Mouse (Mus musculus): ENCODE results near the gene Ptk6.
A peak's percentile ranks its signal among the peaks of the same experiment; 100 is the strongest.

The Ptk6 gene

DNA sequence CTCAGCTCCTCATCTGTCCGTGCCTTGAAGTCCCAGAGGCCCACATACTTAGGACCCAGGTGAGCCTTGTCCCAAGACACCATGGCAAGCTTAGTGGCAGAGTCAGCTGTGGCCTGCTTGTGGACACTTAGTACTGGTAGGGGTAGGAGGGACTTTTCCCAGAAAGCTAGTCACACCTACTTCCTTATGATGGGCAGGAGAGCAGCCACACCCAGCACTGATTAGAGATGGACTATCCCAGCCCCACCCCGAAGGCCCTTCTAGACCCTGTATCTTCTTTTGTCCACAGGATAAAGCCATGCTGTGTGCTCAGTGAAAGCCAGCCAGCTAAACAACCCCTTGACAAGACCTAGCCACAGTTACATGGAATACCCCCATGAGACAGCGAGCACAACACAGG lies at the start of gene Ptk6:
Ptk6 (minus strand) TSS at position 368 of the 400 bp plus-strand sequence.
- DNase-seq (ENCODE audit: low read depth), result no peak

DNA sequence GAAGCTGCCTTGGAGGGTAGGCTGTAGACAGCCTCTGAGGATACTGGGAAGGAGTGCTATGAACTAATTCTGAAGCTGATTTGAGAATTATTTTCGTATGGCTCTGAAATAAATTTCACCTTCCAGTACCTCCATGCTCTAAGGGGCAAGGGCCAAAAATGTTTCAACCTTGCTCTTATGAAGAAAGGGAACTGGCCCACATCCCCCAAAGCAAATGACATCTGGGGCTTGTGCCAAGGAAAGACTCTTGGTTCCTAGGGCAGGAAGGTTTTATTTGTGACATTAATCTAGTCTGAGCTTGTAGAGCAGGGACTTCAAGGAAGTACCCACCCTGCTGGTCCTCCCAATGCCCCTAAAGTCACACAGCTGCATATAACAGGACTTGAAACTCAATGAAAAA lies 49.3 kb upstream of the Ptk6 start:
- no peak for DNase-seq (ENCODE audit: low read depth)

DNA sequence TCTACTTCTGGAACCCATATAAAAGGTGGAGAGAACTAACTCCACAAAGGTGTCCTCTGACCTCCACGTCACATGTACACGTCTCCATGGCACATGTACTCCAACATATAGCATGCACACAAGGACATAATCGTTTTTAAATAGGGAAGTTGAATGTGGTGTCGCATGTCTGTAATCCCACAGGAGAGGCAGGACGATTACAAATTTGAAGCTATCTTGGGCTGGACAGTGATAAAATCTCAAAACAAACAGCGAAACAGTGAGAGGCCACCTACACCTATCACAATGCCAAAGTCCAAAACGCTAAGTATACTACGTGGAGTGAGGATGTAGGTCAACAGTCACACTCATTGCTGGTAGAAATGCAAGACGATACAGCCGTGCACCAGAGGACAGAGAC lies 46.6 kb upstream of the Ptk6 start:
- DNase-seq (ENCODE audit: low read depth), result no peak

DNA sequence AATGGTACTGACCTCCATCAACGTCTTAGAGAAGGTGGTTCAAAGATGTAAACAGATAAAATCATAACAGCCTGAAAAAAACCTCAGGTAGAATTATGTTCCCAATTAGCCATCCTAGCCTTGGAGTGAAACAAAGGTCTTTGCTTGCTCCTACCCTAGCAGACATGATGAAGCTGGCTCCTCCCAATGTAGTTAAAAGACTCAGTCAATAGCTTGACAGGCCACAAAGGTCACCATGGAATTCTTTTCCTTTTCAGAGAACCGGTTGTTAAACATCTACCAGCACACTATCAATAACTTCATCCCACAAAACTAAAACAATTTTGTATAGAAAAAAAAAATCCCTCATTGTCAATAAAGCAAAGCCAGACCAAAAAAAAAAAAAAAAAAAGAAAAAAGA lies 42.4 kb upstream of the Ptk6 start:
- DNase-seq (ENCODE audit: low read depth), result no peak

DNA sequence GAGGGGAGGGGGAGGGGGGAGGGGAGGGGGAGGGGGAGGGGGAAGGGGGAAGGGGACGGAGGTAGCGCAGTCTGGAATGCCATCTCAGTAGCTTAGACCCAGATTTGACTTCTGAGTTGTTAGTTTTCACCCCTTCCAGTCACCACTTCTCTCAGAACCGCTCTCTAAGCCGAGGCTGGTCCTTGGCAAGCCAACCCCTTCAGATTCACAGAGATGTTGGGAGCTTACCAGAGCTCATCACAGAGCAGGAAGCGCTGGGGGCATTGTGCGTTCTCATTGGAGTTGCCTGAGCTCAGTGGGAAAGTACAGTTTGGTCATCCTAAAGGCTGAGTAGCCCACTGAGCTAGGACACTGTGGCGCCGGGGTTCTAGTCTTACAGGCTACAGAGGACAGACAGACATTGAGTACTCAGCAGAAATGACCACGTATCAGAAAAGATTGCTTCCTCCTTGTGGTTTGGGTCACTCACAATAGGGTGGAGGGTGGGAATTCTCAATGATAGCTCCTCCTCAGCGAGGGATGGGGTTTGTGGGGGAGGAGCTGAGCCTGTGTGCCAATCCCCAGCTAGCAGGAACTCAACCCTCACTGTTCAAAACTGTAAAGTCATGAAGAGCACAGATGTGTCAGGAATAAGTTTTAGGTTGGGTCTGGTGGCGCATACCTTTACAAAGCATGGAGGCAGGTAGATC lies 41.3 kb upstream of the Ptk6 start:
- DNase-seq (ENCODE audit: low read depth), result peak; percentile 49

DNA sequence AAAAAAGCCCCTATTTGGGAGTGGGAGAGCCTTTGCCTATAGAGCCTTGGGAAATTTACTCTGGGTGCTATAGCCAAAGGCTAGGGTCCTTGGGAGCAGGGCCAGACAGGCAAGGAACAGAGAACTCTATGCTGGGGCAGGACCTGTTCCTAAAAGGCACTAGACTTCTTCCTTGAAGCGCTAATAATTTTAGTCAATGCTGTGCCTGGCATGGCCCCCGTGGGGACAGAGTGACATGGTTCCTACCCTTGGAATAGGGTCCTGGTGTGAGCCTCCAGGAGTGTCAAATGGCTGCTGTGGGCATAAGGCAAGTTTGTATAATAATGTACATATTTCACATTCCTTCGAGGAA lies 39.7 kb upstream of the Ptk6 start:
- DNase-seq (ENCODE audit: low read depth), result no peak

DNA sequence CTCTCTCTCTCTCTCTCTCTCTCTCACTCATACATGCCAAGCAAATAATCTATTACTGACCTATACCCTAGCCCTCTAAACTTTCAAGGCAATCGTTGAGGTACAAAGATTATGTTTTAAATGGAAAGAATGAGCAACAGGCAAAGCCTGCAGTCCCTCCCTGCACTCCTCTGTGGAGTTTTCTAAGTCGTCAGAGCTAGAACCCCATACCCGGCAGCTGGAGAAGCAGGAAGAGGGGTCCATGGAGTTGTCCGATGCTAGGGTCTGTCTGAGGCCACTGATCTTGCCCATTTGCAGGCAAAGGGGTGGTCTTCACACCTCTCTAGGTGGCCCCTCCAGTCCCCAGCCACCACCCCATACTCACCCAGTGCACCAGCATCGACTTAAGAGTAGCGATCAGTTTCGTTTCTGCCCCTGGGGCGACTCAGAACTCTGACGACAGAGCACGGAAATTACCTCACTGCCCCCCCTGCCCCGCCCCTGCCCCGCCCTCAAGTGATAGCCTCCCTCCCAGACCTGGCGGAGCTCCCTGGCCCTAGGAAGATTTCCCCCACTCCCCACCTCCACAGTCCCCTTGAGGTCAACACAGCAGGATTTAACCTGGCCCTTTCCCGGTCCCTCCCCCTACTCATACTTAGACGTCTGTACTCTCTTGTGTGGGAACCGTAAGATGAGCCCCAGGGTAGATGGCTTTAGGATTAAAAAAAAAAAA lies 39.2 kb upstream of the Ptk6 start, which contains the start of gene Helz2:
Helz2 (minus strand) TSS at position 426 of the 712 bp plus-strand sequence.
- peak; percentile 65 for DNase-seq (ENCODE audit: low read depth)

DNA sequence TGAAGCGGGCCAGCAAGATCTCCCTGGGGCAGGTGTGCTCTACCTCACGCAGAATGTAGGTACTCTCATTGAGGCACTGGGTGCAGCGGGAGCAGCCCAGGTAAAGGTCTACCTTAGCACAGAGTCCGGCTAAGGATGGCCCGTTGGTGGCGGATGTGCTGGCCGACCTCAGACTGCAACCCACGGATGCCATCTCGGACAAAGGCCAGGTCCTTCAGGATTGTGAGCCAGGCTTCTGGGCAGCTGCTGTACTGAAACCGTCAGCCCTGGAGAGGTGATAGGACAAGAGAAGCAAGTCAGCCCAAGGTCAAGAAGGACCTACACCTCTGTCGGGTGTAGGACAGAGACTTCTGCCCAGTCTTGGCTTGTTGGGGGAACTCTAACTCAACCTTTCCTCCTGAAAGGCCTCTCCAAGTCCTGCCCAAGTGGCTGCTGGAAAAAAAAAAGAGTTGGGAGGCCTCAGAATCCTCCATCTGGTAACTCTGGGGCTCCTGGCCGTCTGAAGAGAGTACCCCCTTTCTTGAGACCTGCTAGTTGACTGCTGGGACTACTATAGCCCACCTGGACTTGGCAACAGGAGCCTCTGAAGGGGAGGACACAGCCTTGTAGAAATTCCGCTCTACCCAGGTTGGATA lies 38.3 kb upstream of the Ptk6 start:
- DNase-seq (ENCODE audit: low read depth), result no peak

DNA sequence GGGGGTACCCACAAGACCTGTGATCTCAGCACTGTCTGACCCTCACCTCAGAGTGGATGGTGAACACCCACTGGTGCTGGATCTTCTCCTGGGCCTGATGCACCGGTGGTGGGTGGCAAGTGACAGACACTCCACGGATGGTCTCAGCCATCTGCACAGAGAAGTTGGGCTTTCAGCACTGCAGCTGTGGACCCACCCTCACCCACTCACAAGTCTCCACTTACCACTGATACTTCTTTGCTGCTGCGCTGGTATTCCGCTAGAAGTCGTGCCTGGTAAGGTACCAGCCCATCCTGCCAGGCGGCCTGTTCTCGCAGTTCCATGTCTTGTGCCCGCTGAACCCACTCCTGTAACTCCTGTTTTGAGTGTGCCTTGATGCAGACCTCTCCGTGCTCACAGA lies 36.7 kb upstream of the Ptk6 start:
- no peak for DNase-seq (ENCODE audit: low read depth)

DNA sequence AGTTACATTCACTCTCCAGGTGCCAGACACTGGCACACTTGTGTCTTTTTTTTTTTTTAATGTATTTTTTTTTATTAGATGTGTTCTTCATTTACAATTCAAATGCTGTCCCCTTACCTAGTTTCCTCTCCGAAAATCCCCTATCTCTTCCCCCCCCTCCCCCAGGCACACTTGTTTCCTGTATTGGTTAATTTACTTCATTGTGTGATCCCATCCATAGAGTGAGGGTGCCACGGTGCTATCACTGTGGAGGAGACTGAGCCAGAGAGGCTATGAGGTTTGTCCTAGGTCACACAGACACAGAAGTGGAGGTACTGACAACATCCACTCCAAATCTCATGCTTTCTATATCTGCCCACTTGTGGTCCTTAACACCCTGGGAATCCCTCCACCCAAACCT lies 36.3 kb upstream of the Ptk6 start:
- DNase-seq (ENCODE audit: low read depth), result no peak

DNA sequence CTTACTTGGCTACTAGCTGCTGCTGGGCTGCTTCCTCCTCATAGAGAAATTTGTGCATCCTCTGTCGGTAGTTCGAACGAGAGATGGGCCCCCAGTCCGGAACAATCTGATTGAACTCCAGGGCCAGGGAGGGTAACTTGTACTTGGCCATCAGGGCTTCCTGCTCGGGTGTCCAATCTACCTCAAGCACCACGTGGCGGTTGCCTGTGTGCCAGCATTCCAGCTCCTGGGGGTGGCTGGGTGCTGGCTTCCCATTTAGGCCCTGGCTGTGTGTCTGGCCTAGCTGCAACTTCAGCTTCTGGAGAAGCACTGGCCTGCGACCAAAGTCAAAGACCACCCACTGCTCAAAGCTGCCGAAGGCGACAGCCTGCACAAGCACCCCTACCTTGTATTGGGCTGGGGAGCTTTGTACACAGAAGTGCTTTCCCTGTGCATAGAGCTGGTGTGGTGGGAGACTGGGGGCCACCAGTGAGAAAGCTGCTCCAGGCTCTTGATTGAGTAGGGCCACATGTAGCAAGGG lies 35.6 kb upstream of the Ptk6 start:
- DNase-seq (ENCODE audit: low read depth), result no peak

DNA sequence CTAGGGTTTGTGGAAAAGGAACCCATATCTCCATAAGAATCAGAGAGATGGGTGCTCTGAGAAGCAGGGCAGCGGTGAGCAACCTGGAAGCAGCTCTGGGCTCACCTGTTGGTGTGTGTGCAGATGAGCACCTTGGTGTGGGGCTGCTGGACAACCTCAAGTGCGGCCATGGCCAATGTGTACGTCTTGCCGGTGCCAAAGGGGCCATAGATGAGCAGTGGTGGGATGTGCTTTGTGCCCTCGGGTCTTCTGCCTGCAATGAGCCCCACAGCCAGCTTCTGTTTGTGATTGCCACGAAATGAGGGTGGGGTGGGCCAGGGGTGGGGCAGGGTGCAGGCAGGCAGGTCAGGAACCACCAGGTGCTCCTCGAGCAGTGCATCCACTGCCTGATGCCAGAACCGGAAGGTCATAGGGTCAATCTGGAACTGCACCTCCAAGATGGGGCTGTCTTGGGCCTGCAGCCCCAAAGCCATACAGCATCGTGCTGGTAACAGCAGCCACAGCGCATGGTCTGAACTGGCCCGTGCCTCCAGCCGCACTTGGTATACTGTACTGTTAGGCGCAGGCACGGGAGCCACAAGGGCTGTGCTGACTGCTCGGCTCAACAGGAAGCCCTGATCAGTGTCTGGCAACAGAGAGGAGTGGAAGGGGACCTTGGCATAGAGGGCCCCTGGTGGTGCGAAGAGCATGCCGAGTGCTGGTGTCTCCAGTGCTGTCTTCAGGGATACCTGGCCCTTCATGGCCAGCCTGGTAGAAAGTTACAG lies 34.8 kb upstream of the Ptk6 start:
- DNase-seq (ENCODE audit: low read depth), result no peak

DNA sequence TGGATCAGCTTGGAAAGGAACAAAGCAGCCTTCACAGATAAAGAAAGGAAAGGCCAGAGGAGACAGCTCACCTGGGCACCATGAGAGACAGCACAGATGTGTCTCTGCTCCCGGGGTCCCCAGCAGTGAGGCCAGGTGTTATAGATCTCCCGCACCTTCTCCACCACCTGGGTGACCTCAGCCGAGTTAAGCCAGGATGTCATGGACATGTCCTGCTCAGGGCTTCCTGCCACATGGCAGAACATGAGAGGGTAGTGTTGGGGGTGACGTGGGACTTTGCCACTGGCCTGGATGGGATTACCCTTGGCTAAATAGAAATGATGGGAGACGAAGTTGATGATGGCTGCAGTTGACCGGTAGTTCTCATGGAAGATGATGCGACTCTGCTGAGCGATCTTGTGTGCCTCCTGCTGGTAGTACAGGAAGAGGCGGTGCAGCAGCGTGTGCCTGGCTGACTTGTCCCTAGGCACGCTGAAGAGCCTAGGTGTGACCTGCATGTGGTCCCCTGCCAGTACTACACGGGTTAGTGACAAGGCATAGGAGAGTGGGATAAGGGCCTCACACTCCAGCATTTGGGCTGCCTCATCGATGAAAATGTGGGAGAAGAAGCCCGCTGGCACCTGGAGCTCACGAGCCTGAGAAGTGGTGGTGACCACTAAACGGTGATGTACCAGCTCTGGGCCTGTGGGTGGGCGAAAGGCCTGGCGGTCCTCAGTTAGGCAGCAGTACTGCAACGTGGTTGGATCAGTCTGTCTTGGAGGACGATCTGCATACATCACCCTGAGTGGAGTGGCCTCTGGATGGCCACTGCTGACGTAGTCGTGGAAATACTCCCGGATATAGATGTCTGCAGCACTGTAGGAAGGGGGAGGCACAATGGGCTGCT lies 33.3 kb upstream of the Ptk6 start:
- no peak for DNase-seq (ENCODE audit: low read depth)

DNA sequence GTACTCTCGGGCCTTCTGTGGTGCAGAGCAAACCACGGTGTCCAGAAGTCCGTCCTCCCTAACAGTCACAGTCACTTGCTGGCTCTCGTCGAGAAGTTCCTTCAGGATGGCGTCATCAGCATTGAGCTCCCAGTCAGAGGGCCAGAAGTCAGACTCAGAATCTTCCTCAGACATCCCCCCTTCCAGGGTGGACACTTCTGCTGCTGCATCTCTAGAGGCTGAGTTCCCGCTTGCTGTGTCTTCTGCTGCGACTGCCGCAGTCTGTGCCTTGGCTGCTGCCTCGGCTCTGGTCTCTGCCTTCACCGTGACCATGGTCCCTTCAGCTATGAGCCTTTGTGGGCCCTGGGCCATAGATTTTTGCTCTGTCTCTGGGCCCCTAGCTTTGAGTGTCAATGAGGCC lies 32.1 kb upstream of the Ptk6 start:
- no peak for DNase-seq (ENCODE audit: low read depth)

DNA sequence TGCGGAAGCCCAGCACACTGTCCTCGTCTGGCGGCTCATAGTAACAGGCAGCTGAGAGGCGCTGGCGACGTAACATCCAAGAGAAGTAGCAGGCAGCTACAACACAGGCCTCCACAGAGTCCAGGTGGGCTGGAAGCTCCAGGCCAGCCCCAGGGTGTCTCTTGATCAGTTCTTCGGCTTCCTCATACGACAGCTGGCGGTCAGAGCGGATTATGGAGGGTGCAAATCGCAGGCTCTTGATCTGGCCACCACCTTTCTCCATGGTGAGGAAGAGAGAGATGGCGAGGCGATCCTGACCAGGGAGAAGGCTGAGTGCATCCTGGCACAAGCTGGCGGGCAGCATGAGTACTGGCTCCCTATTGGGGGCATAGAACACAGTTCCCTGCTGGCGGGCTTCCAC lies 30.9 kb upstream of the Ptk6 start:
- DNase-seq (ENCODE audit: low read depth), result no peak

DNA sequence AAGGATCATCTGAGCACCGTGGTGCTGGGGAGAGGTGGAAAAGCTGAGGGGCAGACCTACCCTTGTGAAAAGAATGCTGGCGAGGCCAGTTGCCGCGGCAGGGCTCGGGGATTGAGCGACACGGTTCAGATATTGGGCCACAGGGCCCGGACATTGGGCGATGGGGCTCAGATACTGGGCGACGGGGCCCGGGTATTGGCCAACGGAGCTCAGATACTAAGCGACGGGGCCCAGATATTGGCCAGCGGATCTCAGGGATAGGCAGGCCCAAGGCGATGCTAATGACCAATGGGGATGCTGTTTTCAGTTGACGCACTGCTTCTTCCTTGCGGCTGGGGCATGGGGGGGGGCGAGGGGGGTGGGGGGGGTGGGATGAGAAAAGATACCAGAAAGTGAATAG lies 28.6 kb upstream of the Ptk6 start:
- no peak for DNase-seq (ENCODE audit: low read depth)

DNA sequence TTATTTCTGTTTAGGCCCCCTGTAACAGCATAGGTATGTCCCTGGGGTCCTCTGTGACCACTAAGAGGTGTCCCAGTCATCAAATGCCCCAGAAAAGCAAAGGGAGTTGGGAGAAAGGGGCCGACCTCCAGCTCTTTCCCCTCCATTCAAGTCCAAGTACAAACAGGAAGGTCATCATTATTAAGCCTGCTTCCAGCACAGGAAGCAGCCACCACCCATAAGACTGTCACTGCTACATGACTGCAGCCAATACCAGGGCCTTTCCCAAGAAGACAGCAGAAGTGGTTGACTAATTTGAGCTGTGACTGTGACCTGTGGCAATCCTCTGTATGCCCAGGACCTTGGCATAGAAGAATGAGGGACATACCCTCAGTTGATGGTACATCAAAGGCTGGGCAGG lies 25.7 kb upstream of the Ptk6 start:
- no peak for DNase-seq (ENCODE audit: low read depth)

DNA sequence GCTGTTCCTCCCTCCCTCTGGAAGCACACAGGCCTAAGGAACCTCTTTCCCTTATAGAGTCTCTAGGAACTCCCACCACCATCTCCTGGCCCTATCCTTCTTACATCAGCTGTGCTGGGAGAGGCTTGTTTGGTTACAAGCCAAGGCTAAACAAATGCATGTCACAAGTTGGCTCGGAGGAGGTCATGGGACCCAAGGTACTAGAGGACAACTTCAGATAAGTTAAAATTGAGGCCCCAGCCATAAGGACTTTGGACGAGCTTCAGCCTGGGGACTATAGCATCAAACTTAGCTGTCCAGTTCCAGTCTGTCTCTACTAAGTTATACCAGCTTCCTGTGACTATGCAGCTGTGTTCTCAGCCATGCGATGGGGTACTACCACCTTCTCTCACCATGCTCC lies 24.5 kb upstream of the Ptk6 start:
- DNase-seq (ENCODE audit: low read depth), result no peak

DNA sequence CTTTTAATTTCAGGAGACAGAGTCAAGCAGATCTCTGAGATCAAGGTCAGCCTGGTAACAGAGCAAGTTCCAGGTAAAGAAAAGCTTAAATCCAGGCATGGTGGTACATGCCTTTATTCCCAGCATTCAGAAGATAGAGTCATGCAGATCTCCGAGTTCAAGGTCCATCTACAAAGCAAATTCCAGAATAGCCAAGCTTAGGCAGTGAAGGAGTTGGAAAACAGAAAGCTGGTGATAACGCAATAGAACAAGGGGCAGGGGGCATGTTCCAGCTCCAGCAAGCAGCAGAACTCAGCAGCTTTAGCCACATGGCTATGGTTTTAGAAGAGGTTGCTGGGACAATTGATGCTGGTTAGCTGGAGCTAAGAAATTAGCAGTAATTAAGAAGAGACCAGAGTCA lies 22.4 kb upstream of the Ptk6 start:
- DNase-seq (ENCODE audit: low read depth), result no peak

DNA sequence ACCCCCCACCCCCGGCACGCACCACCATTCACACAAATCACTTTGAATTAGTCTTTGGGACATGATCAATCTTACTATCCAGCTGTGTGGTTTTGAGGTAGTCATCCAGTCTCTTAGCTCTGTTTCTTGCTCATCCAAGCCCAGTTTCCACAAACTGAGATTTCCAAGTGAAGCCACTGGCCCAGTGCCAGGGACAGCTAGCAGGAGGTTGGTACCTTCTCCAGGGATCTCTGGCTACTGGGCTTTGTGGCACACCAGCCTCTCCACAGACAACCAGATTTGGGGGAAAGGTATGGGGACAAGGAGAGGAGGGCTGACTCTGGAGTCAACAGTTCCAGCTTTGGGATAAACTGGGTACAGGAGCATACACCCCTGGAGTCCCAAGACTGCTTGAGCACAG lies 17.8 kb upstream of the Ptk6 start:
- no peak for DNase-seq (ENCODE audit: low read depth)

DNA sequence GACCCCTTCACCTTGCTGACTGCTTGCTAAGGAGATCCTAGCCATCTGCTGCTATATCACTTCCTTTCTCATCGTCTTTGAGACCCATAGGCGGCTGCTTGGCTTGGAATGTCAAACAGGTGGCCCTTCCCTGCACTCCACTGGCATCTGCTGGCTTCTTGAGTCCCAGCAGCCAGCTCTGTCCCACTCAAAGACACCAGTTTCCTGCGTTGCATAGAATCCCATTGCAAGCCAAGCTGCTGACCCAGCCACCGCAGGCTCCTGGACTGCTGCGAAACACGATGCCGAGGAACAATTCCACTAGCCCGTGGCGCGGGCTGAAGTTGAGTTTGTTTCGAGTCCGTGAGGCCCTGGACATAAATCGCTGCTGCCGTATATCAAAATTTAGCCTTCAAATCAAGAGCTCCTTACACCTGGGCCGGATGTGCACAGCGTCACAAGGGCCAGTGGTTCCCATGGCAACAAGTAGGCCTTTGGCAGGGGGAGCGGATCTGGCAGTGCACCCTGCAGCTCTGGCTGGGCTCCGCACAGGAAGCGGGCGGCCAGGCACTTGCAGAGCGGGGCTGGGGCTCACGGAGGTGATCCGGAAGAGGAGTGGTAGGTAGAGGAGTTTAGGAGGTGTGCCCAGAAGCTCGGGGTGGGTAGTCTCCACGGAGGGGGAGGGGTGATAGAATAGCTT lies 17.1 kb upstream of the Ptk6 start, which contains the start of gene Fndc11:
Fndc11 (plus strand) TSS at position 476 of the 679 bp plus-strand sequence.
- peak; percentile 42 for DNase-seq (ENCODE audit: low read depth)
